Mouse (Mus musculus) layer of hippocampus, adult 11-12 months (tissue): ENCODE measurements around the gene Cldn15.
"Not testable (repeated sequence)": the region's sequence is repeated elsewhere in the genome, so short reads cannot be mapped to it uniquely, and the experiment has no call there.

Experiments used
- DNase-seq: peaks from one replicate; pipeline ENCODE4 v3.0.0; 2022; ENCODE audit warnings: low spot score

Cldn15 gene

DNA sequence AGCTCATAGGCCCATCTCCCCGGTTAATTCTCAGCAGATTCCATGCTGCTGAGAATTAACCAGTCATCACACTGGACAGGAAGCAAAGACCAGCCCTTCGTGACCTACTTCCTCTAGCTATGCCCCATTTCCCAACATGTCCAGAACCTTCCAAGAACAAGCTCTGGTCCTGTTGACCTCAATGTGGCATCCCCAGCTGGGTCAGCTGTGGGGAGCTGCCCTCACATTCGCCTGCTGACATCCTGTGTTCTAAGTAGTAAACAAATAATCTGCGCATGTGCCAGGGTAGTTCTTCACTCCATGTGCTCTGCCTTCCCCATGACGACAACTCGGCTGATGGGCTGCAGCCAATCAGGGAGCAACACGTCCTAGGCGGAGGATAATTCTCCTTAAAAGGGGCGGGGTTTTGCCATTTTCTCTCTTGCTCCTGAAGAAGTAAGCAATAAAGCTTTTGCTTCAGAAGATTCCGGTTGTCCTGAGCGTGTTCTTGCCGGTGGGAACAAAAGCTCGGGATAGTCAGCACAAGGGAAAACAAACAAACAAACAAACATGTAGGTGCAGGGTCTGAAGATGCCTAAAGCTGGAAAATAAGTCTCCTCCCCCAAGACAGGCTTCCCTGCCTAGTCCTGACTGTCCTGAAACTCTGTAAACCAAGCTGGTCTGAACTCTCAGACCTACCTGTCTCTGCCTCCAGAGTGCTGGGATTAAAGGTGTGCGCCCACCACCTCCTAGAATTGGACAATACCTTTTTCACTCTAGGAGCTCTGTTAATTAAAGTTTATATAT is 16.7 kb upstream of the Cldn15 start:
- not testable (repeated sequence) for DNase-seq

GRCm38 (mm10) chr5:136950521-136950920 is 15.9 kb upstream of the Cldn15 start:
- DNase-seq, result no peak

GRCm38 (mm10) chr5:136952153-136952552 is 14.3 kb upstream of the Cldn15 start:
- DNase-seq, result no peak

DNA sequence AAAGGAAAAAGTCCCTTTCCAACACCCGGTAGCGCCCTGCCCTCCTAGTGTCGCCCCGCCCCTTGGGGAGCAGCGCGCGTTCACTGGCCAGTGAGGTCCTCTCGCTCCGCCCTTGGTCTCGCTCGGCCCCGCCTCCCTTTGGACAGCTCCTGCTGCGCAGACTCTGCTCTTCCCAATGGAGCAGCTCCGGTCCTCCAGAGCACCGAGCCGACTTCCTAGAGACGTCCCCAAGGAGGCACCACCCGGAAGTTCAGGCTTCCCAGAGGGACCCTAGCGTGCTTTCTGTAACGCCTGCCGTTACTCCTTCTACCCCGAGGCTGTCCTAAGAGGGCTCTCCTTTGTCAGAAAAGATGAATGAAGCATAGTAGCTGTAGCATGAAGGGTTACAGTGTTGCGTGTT is 13.4 kb upstream of the Cldn15 start, which contains the start of gene Fis1:
Gene Fis1 (plus strand): TSS at position 261 of the 400 bp plus-strand sequence.
- peak; percentile 96 for DNase-seq

- peak; percentile 52 for DNase-seq
Measured at GRCm38 (mm10) chr5:136953440-136953951, 12.9 kb upstream of the Cldn15 start.

DNA sequence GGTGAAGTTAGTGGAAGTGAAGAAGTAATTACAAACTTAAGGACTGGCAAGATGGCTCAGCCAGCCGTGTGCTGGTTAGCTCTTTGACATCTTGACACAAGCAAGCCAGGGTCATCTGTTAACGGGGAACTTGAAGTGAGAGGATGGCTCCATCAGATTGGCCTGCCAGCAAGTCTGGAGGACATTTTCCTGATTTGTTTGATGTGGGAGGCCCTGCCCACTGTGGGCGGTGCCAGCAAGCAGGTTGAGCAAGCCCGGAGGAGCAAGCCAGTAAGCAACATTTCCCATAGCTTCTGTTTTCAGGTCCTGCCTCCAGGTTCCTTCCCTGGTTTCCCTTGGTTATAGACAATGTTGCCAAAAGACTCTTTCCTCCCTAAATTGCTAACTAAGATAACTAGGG is 10.8 kb upstream of the Cldn15 start:
- no peak for DNase-seq

- no peak for DNase-seq
Measured at GRCm38 (mm10) chr5:136957250-136957649, 9.2 kb upstream of the Cldn15 start.

DNA sequence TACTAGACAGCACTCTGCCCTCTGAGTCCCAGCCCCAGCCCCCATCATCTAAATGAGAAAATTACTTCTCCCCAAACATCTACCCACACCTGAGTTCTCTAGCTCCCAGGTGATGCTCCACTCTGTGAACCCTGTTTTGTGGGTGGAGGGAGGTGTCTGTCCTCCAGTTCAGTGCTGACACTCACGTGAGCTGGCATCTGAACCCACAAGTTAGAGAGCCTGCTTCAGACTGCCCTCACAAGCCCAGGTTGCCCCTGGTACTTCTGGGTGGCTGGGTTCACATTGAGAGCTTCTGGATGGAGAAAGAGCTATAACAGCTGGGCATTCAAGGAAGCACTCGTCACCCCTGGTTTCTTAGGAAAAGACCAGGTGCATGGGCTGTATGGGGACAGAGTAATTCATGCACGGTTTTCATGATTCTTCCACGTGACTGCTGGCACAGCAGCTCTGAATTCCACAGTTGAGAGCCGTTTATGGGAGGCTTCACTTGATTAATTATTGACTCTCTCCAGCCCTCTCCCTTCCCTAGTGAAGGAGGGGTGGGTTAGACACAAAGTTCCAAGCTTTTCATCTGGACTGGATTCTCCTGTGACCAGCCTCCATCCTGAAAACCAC is 7.3 kb upstream of the Cldn15 start:
- no peak for DNase-seq

GRCm38 (mm10) chr5:136960053-136960452 is 6.4 kb upstream of the Cldn15 start:
- DNase-seq, result no peak

- DNase-seq, result peak; percentile 34
Measured at GRCm38 (mm10) chr5:136961334-136961982, 5.0 kb upstream of the Cldn15 start.

DNA sequence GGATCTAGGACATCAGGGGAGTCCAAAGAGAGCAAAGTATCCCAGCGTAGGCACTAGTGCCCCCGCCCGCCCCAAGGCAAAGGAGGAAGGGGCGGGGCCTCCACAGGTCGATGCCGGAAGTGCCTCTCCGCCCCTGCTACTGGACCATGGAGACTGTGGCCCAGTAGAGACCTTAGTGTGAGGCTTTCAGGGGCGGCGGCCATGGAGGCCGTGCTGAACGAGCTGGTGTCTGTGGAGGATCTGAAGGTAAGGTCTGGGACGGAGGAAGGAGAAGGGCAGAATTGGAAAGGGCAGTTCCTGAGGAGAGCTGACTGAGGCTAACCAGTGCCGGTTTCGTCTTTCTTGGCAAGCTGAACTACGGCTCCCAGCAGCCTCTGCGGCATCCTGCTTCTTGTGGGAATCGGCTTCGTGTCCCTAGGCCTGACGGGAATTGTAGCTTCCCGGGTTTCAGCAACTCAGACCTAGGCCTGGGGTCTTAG is 4.4 kb upstream of the Cldn15 start:
- DNase-seq, result peak; percentile 93

GRCm38 (mm10) chr5:136962501-136962900 is 3.9 kb upstream of the Cldn15 start:
- peak; percentile 88 for DNase-seq

- no peak for DNase-seq
Measured at GRCm38 (mm10) chr5:136962966-136963540, 3.4 kb upstream of the Cldn15 start.

DNA sequence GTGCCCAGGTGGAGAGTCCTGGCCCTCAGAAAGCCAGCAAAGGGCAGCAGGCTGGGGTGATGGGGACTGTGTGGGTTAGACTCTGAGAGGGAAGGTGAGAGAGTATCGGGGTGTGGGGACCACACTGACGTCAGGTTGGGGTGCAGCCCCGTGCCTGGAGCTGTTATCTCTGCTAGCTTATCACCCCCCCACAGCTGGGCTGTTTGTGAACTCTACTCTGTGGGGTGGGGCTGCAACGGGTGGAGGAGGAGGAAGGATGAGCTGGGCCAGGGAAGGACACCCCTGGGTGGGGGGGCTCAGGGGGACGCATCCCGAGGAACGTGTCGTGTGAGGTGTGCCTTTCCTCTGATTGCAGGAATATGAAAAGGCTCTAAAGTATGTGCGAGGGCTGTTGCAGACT is 1.2 kb upstream of the Cldn15 start:
- no peak for DNase-seq

DNA sequence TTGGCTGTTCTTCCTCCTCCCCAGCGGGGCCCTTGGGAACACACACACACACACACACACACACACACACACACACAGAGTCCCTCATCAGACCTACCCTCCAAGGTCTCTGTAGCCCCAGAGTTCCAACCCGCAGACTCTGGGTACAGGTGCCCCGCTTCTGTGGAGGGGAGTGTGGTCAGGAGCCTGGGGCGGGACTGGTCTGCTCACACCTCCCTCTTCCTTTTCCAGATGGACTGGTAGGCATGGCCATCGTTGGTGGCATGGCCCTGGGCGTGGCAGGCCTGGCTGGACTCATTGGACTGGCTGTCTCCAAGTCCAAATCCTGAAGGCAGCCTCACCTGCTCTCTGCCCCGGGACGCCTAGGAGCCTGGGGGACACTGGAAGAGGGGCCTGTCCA is 730 bp upstream of the Cldn15 start:
- no peak for DNase-seq

DNA sequence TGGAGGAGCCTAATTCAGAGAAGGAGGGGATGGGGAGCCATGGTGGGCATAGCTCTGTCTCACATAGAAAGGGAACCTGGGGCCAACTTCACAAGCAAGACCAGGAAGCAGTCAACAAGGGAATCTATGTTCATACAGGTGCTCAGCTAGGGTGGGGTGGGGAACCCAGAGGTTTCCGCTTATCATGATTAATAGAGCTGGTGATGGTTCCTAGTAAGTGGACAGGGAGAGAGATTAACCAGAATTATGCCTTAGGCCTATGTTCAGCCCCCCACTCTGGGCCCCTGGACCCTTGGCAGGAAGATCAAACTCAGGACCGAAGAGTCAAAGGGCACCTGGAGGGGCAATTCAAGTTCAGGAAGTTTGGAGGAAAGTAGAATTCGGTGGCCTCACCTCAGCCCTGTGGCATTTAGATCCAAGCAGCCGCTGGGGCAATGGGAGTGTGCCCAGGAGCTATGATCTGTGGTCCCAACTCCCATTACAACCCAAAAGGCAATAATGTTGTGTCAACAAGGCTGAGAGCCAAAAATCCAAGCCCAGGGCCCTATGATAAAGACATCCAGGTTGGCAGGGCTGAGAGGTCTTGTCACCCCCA is 542 bp downstream of the Cldn15 start:
- DNase-seq, result no peak

- DNase-seq, result no peak
Measured at GRCm38 (mm10) chr5:136967592-136967991, 1.2 kb downstream of the Cldn15 start.

GRCm38 (mm10) chr5:136970703-136971102 is 4.3 kb downstream of the Cldn15 start:
- DNase-seq, result peak; percentile 52

DNA sequence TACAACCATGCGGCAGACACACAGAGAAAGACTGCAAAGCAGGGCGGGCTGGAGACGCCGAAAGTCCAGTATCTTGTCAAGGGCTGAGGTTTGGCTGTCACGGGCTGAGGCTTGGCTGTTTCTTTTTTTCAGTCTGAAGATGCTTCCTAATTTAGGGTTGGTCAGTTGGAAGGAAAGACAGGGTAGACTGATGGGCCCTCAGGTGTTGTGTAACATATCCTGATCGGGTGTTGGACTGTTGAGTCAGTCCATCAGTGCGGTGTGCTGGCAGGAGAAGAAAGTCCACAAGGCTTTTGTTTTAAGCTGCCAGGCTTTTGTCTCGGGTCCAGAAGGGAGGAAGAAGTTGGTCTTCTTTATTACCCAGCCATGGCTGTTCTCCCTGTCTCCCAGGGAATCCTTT is 7.3 kb downstream of the Cldn15 start:
- DNase-seq, result no peak

GRCm38 (mm10) chr5:136977769-136978168 is 11.4 kb downstream of the Cldn15 start:
- no peak for DNase-seq

- no peak for DNase-seq
Measured at GRCm38 (mm10) chr5:136979762-136980161, 13.3 kb downstream of the Cldn15 start.

DNA sequence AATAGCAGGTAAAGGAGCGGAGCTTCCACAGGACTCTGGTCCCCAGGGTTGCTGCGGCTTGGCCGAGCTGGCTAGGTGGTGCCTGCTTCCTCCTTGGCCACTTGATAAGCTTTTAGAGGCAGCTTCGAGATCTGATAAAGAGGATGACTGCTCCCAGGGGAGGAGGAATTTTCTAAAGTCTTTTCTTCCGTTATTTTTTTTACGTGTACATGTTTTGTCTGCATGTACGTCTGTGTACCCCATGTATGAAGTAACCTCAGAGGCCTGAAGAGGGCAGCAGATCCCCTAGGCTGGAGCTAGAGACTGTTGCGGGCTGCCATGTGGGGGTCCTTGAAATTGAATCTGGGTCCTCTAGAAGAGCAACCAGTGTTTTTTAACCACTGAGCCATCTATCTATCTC is 14.6 kb downstream of the Cldn15 start:
- DNase-seq, result no peak
